Mouse (Mus musculus) retina, adult 2 months (tissue): ENCODE results near the gene Lrrc8b.

Experiments used
- DNase-seq: peaks from one replicate; pipeline ENCODE4 v3.0.0-alpha.2; 2012; ENCODE audit warnings: low read depth, low spot score

Lrrc8b gene

GRCm38 (mm10) chr5:105483632-105484031 lies 68.1 kb downstream of the Lrrc8b start:
- DNase-seq = no peak

GRCm38 (mm10) chr5:105484247-105484646 lies 68.7 kb downstream of the Lrrc8b start:
- no peak for DNase-seq

- no peak for DNase-seq
Measured at GRCm38 (mm10) chr5:105484891-105485290, 69.3 kb downstream of the Lrrc8b start.

- DNase-seq = no peak
Measured at GRCm38 (mm10) chr5:105490211-105490610, 74.6 kb downstream of the Lrrc8b start.

- no peak for DNase-seq
Measured at GRCm38 (mm10) chr5:105491389-105491788, 75.8 kb downstream of the Lrrc8b start.

GRCm38 (mm10) chr5:105492367-105493246 lies 77.0 kb downstream of the Lrrc8b start:
- DNase-seq = no peak

GRCm38 (mm10) chr5:105493377-105493776 lies 77.8 kb downstream of the Lrrc8b start:
- DNase-seq = no peak

GRCm38 (mm10) chr5:105494246-105494917 lies 78.8 kb downstream of the Lrrc8b start:
- DNase-seq = no peak

GRCm38 (mm10) chr5:105494918-105495901 lies 79.6 kb downstream of the Lrrc8b start:
- DNase-seq = no peak

GRCm38 (mm10) chr5:105496133-105496532 lies 80.6 kb downstream of the Lrrc8b start:
- DNase-seq = no peak

- no peak for DNase-seq
Measured at GRCm38 (mm10) chr5:105496586-105496985, 81.0 kb downstream of the Lrrc8b start.

GRCm38 (mm10) chr5:105498429-105499000 lies 82.9 kb downstream of the Lrrc8b start:
- DNase-seq = no peak

- DNase-seq = no peak
Measured at GRCm38 (mm10) chr5:105499396-105499795, 83.8 kb downstream of the Lrrc8b start.

- DNase-seq = no peak
Measured at GRCm38 (mm10) chr5:105500132-105501121, 84.9 kb downstream of the Lrrc8b start.

- no peak for DNase-seq
Measured at GRCm38 (mm10) chr5:105501136-105501535, 85.6 kb downstream of the Lrrc8b start.

- no peak for DNase-seq
Measured at GRCm38 (mm10) chr5:105508813-105509212, 93.2 kb downstream of the Lrrc8b start.

GRCm38 (mm10) chr5:105512297-105512696 lies 96.7 kb downstream of the Lrrc8b start:
- no peak for DNase-seq

- no peak for DNase-seq
Measured at GRCm38 (mm10) chr5:105515532-105515931, 100.0 kb downstream of the Lrrc8b start.

- no peak for DNase-seq
Measured at GRCm38 (mm10) chr5:105516290-105516689, 100.7 kb downstream of the Lrrc8b start.

- no peak for DNase-seq
Measured at GRCm38 (mm10) chr5:105517992-105518625, 102.5 kb downstream of the Lrrc8b start.
